Mouse (Mus musculus) heart, embryonic 10.5 days (tissue): ENCODE measurements at regions not wholly inside any gene's neighbourhood (a gene's known extent, or its start where the extent isn't known, plus 50 kb on each side); places are given as distances from the start of the nearest gene placed in this dataset.

ENCODE experiments used
- DNase-seq: peaks from one replicate; pipeline ENCODE4 v3.0.0-alpha.2; 2017; ENCODE audit warnings: low spot score
- H3K27ac ChIP-seq: fragments of 300-500 bp; sonication (generic); 2 replicates; pipeline ENCODE4 v1.5.1; 2016; ENCODE audit warnings: mild to moderate bottlenecking
- H3K27me3 ChIP-seq: fragments of 300-500 bp; sonication (generic); 2 replicates; pipeline ENCODE4 v1.6.1; 2016; ENCODE audit warnings: mild to moderate bottlenecking; ENCODE audit not compliant: poor library complexity, insufficient read depth, severe bottlenecking
- H3K36me3 ChIP-seq: fragments of 300-500 bp; sonication (generic); 2 replicates; pipeline ENCODE4 v1.6.1; 2016; ENCODE audit warnings: mild to moderate bottlenecking, moderate library complexity
- H3K4me1 ChIP-seq: fragments of 300-500 bp; sonication (generic); 2 replicates; pipeline ENCODE4 v1.6.1; 2016; ENCODE audit warnings: mild to moderate bottlenecking
- H3K4me3 ChIP-seq: fragments of 300-500 bp; sonication (generic); 2 replicates; pipeline ENCODE4 v1.5.1; 2016; ENCODE audit warnings: mild to moderate bottlenecking, moderate library complexity
- H3K9me3 ChIP-seq: fragments of 300-500 bp; sonication (generic); 2 replicates; pipeline ENCODE4 v1.6.1; 2016; ENCODE audit warnings: mild to moderate bottlenecking, moderate library complexity
- WGBS: fragments of 180-500 bp; shearing (Covaris S2); methylation state at CpG from one replicate; pipeline ENCODE4 v1.1.7; 2016; 5-methylcytosine and 5-hydroxymethylcytosine counted together

GRCm38 (mm10) chr1:183679949-183680348 is 261.9 kb downstream of the Hhipl2 start:
- DNase-seq: peak; percentile 76
- Histone ChIP-seq H3K36me3 (no peaks in the 10 kb centered on the region), H3K4me3 (no peak overlapping the region; the same call in 1 of the 2 replicates), H3K27ac (no peak overlapping the region), H3K9me3 (no peaks in the 10 kb centered on the region), H3K27me3 (no peaks in the 10 kb centered on the region), H3K4me1 (no peaks in the 10 kb centered on the region)
- WGBS: 30% methylated on average over 11 of the region's 11 CpGs

DNA sequence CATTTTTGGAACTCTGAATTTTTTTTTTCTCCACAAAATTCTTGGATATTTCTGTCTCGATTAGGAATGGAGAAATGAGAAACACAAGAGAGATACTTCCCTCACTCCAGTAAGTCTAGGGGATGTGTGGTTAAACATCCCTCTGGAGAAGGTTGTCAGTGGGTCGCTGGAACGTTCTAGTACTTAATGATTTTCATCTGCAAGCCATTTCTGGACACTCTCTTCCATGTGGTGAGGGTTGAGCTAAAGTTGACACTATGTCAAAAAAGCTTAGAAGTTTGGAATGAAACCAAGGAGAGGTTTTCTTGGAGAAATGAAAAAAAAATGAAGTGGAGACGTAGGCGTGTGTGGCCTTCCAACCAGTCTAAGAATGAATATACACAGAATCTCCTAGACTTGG is 268.0 kb downstream of the Hhipl2 start:
- no peaks in the 10 kb centered on the region for H3K36me3 ChIP-seq
- 86% methylated on average over 5 of the region's 5 CpGs for WGBS
- H3K9me3 ChIP-seq: no peaks in the 10 kb centered on the region
- no peaks in the 10 kb centered on the region for H3K27me3 ChIP-seq
- no peak overlapping the region for H3K4me3 ChIP-seq
- no peak overlapping the region for H3K27ac ChIP-seq
- no peaks in the 10 kb centered on the region for H3K4me1 ChIP-seq
- DNase-seq: no peak

DNA sequence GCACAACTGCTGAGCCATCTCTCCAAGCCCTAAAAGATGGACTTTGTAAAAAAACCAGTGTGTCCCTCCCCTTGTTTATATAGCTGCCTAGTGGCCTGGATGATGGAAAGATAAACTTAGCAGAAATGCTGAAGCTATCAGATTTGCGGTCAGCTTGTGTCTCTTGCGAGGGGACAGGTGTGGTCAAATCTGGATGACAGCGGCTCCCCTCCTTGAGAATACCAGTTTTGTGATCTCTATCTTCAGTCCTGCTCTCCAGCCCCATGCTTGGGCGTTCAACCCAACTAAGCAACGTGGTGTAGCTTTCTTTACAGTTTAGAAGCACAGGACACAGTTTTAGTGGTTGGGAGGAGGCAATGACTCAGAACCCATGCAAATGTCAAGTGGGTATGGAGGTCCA is 274.7 kb downstream of the Hhipl2 start:
- Histone ChIP-seq H3K27me3 (0 out of 2 replicates have a peak, but pooled peaks cover 6% of the 10 kb centered on the region), H3K27ac (no peak overlapping the region), H3K36me3 (no peaks in the 10 kb centered on the region), H3K4me3 (no peak overlapping the region), H3K9me3 (no peaks in the 10 kb centered on the region), H3K4me1 (no peaks in the 10 kb centered on the region)
- DNase-seq: peak; percentile 54
- 79% methylated on average over 5 of the region's 5 CpGs for WGBS

GRCm38 (mm10) chr1:183699284-183699683 is 281.3 kb downstream of the Hhipl2 start:
- Histone ChIP-seq H3K9me3 (no peaks in the 10 kb centered on the region), H3K4me1 (no peaks in the 10 kb centered on the region), H3K4me3 (no peak overlapping the region), H3K36me3 (no peaks in the 10 kb centered on the region), H3K27ac (no peak overlapping the region), H3K27me3 (peaks cover 11% of the 10 kb centered on the region; the same call in 1 of the 2 replicates)
- no peak for DNase-seq
- 81% methylated on average over 11 of the region's 11 CpGs for WGBS

DNA sequence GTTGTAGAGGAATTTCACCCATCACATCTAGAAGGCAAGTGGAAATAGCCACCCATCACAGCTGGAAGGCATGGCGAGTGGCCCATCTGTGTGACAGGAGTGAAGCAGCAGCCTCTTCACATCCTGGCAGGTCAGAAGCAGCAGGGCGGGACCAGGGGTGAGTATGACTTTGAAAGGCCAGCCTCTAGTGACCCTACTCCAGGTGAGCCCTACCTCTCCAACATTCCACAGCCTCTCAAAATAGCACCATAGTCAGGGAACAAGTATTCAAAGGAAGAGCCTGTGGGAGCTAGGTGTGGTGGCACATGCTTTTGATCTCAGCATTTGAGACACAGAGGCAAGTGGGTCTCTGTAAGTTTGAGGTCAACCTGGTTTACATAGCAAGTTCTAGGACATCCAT is 284.9 kb downstream of the Hhipl2 start:
- no peak overlapping the region for H3K27ac ChIP-seq
- no peaks in the 10 kb centered on the region for H3K36me3 ChIP-seq
- WGBS: 78% methylated on average over 2 of the region's 2 CpGs
- no peak overlapping the region for H3K4me3 ChIP-seq
- H3K27me3 ChIP-seq: peaks cover 12% of the 10 kb centered on the region; the same call in 1 of the 2 replicates
- no peaks in the 10 kb centered on the region for H3K9me3 ChIP-seq
- no peaks in the 10 kb centered on the region for H3K4me1 ChIP-seq
- DNase-seq: no peak

- Histone ChIP-seq H3K27ac (no peak overlapping the region), H3K4me1 (0 out of 2 replicates have a peak, but pooled peaks cover 5% of the 10 kb centered on the region), H3K36me3 (no peaks in the 10 kb centered on the region), H3K27me3 (peaks cover 27% of the 10 kb centered on the region; the same call in 1 of the 2 replicates), H3K9me3 (no peaks in the 10 kb centered on the region), H3K4me3 (no peak overlapping the region)
- WGBS: 74% methylated on average over 1 of the region's 1 CpGs
- peak; percentile 27 for DNase-seq
These were observed 294.9 kb downstream of the Hhipl2 start for GRCm38 (mm10) chr1:183712895-183713294.

- 0 out of 2 replicates have a peak, but pooled peaks cover 5% of the 10 kb centered on the region for H3K4me1 ChIP-seq
- WGBS: 86% methylated on average over 1 of the region's 1 CpGs
- peaks cover 7% of the 10 kb centered on the region for H3K27me3 ChIP-seq
- H3K36me3 ChIP-seq: no peaks in the 10 kb centered on the region
- H3K27ac ChIP-seq: no peak overlapping the region
- DNase-seq: no peak
- H3K4me3 ChIP-seq: no peak overlapping the region
- no peaks in the 10 kb centered on the region for H3K9me3 ChIP-seq
These were observed 296.0 kb upstream of the Dusp10 start for GRCm38 (mm10) chr1:183717060-183717459.

DNA sequence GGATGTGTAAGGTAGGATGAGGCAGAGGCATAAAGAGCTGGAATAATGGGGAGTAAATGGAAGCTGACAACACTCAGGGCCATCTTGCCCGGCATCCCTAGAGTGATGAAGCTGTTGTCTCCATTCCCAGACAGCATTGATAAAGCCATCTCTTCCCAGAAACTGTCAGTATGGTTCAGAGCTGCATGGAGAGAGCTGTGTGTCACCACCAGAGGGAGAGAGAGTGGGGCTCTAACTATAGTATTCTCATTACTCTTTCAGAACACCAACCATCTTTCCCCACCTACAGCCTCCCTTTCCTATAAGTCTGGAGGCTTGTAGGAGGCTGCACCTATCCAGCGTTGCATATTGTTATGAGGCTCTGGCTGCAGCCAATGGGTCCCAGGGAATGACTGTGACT is 264.0 kb upstream of the Dusp10 start:
- DNase-seq: no peak
- H3K27ac ChIP-seq: no peak overlapping the region
- 52% methylated on average over 2 of the region's 2 CpGs for WGBS
- H3K4me1 ChIP-seq: no peaks in the 10 kb centered on the region
- H3K27me3 ChIP-seq: no peaks in the 10 kb centered on the region; the same call in 1 of the 2 replicates
- H3K4me3 ChIP-seq: no peak overlapping the region
- no peaks in the 10 kb centered on the region for H3K36me3 ChIP-seq
- H3K9me3 ChIP-seq: no peaks in the 10 kb centered on the region

GRCm38 (mm10) chr1:183754500-183754899 is 258.6 kb upstream of the Dusp10 start:
- DNase-seq: no peak
- H3K27me3 ChIP-seq: peaks cover 16% of the 10 kb centered on the region; the same call in 1 of the 2 replicates
- H3K4me3 ChIP-seq: no peak overlapping the region
- WGBS: 87% methylated on average over 4 of the region's 4 CpGs
- no peak overlapping the region for H3K27ac ChIP-seq
- H3K9me3 ChIP-seq: no peaks in the 10 kb centered on the region
- no peaks in the 10 kb centered on the region for H3K36me3 ChIP-seq
- no peaks in the 10 kb centered on the region for H3K4me1 ChIP-seq

DNA sequence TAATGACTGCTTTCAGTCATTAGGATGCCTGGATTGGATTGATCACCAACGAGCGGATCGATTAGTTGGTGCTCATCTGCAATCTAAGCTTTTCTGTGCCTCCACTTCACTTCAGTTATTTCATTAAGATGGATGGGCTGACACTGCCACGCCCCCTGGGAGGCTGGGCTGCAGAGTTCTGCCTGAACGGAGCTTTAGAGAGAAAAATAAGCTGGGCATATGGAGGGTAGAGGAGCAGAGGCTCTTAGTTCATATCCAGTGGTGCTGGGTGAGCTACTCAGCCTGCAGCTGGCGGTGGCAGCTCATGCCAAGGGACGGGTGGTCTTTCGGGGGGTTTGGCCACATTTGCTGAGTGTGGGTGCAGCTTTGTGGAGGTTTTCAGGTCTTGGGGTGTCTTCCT is 256.4 kb upstream of the Dusp10 start:
- no peak overlapping the region for H3K27ac ChIP-seq
- WGBS: 72% methylated on average over 8 of the region's 8 CpGs
- no peak for DNase-seq
- no peaks in the 10 kb centered on the region for H3K4me1 ChIP-seq
- peaks cover 16% of the 10 kb centered on the region; the same call in 1 of the 2 replicates for H3K27me3 ChIP-seq
- no peak overlapping the region for H3K4me3 ChIP-seq
- H3K36me3 ChIP-seq: no peaks in the 10 kb centered on the region
- H3K9me3 ChIP-seq: no peaks in the 10 kb centered on the region

DNA sequence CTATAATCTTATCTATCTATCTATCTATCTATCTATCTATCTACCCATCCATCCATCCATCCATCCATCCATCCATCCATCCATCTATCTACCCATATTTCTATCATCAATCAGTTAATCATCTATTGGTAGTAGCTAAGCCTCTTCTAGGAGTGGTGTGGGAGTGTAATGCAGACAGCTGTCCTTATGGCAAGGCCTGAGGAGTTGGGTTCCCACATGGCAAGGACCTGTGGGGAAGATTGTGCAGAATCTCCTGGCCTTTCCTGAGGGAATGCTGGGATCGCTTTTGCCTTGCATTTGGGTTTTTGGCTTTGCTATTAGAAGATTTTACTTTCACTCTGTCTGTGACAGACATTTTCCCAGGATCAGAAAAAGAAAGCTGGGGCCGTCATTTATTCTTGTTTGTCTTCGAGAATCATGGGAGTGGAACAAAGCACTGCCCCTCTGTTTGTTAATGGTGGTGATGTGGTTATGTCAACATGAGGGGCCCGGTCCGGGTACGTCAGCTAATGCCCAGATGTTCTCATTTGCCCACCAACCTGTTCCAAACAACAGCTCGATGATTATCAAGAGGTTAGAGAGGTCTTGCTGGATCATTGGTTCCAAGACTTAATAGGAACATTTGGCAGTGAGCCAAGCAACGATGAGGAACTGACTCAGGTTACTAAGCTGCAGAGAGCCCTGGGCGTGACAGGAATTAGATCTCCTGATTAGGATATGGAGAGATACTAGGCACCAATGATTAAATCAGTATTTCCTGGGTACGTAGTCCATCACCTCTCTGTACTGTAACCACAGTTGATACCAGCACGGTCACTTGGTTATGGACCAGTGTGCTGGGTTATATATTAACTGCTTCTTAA is 249.0 kb upstream of the Dusp10 start:
- 79% methylated on average over 11 of the region's 11 CpGs for WGBS
- Histone ChIP-seq H3K4me1 (no peaks in the 10 kb centered on the region), H3K9me3 (no peaks in the 10 kb centered on the region), H3K36me3 (no peaks in the 10 kb centered on the region), H3K27me3 (no peaks in the 10 kb centered on the region; the same call in 1 of the 2 replicates), H3K4me3 (no peak overlapping the region), H3K27ac (no peak overlapping the region)
- DNase-seq: no peak

DNA sequence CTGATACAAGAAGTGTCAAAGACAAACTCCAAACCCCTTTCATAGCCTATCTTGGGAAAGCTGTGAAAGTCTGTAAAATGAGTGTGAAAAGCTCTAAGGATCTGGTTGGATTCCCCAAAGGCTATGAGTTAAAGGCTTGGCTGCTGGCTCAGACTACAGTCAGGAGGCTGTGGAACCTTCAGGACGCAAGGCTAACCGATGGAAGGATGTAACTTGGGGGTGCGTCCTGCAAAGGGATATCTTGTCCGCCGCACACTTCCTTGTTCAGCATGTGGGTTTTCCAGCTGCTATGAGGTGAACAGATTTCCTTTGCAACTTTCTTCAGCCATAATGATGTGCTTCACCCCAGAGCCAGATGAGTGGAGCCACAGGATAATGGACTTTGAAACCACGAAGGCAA is 240.3 kb upstream of the Dusp10 start:
- H3K9me3 ChIP-seq: no peaks in the 10 kb centered on the region
- no peaks in the 10 kb centered on the region for H3K36me3 ChIP-seq
- no peak for DNase-seq
- WGBS: 36% methylated on average over 6 of the region's 6 CpGs
- H3K27me3 ChIP-seq: peaks cover 9% of the 10 kb centered on the region; the same call in 1 of the 2 replicates
- no peak overlapping the region for H3K4me3 ChIP-seq
- peaks cover 5% of the 10 kb centered on the region; the same call in 1 of the 2 replicates for H3K4me1 ChIP-seq
- H3K27ac ChIP-seq: 0 out of 2 replicates have a peak overlapping the region, but pooled peaks have one; percentile 7

DNA sequence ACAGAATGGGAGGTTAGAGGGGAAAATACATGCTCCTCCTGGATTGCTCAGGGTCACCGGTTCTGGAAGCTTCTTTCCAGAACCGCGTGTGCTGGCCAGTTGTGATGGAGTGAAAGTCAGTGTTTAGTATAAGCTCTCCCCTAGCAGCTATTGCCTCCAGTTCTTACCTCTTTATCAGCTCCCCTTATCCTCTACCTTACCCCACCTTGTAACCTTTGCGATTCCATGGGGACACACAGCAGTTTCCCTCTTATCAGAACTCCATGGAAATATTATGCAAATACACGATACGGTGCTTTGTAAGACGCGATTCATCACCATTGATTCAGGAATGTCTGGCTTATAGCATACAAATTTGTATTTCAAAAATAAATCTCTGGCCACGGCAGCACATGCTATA is 232.9 kb upstream of the Dusp10 start:
- Histone ChIP-seq H3K9me3 (no peaks in the 10 kb centered on the region), H3K36me3 (no peaks in the 10 kb centered on the region), H3K27ac (no peak overlapping the region), H3K4me1 (peaks cover 4% of the 10 kb centered on the region; the same call in 1 of the 2 replicates), H3K27me3 (no peaks in the 10 kb centered on the region), H3K4me3 (no peak overlapping the region)
- WGBS: 91% methylated on average over 9 of the region's 9 CpGs
- DNase-seq: no peak
